Mouse (Mus musculus): ENCODE data around the gene Mapkapk2. TPM values are rescaled to one million over a fixed set of nuclear protein-coding genes. Genes with fewer than 3 reads are reported as not detected.

The Mapkapk2 gene
- polyA plus RNA-seq, 1 experiment from 2014 or later, result 25.7 TPM

DNA sequence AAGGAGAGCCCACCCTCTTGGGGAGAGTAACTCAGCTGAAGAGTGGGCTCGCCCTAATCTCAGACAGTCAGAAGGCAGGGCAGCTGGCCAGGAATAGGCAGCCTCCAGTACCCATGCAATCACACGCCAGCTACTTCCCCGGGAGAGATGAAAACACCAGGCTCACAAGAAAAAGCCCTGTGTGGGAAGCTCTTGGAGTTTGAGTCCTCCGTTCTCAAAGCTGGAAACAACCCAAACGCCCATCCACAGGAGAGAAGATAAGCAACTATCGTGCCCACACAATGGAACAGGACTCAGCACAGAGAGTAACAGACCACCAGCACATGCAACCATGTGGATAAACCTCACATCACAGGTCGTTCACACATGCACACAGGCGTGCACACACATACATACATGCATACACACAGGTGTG, 23.1 kb downstream of the Mapkapk2 start:
- H3K9me3 ChIP-seq (replicated peaks), result no peaks in the 10 kb centered on the region
- peak overlapping the region; percentile 8; the same call in 1 of the 2 replicates for H3K27ac ChIP-seq
- H3K9ac ChIP-seq, result no peak overlapping the region
- peak overlapping the region; percentile 38 for H3K4me2 ChIP-seq
- WGBS (ENCODE audit: insufficient replicate concordance), result 31% methylated on average over 8 of the region's 8 CpGs
- no peaks in the 10 kb centered on the region for H3K36me3 ChIP-seq
- no peak overlapping the region for H3K4me3 ChIP-seq
- no peaks in the 10 kb centered on the region for H3K27me3 ChIP-seq (replicated peaks)
- H3K4me1 ChIP-seq, result peaks cover 80% of the 10 kb centered on the region
- peak; percentile 38 for ATAC-seq

DNA sequence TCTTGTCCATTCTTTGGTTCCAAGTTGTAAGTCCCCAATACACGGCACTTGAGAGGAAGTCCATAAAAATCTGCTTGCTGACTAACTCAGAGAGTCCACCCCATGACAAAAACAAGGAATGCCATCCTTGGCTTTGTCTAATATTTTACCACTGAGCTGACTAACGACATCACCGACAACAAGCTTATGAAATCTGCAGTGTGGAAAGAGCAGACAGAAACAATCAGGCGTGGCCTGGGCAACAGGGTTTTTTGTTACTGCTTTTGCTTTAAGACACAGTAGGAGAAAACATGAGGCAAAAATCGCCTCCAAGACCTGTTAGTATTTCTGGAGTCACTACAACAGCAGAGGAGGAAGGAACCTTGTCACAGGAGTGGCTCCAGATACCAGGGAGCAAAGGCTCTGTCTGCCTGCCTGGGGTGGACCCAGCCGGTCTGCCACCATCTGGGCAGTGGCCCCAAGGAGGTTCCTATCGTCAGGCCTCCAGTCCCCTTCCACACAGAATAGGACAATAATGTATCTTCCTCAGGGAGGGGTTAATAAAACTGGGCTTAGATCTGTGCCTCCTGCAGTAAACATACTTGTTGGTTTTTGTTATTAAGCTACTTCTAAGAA, 25.1 kb downstream of the Mapkapk2 start:
- Histone ChIP-seq H3K4me1 (peaks cover 80% of the 10 kb centered on the region), H3K4me2 (no peak overlapping the region), H3K9ac (no peak overlapping the region), H3K27me3 (replicated peaks) (no peaks in the 10 kb centered on the region), H3K4me3 (no peak overlapping the region), H3K9me3 (replicated peaks) (no peaks in the 10 kb centered on the region), H3K36me3 (no peaks in the 10 kb centered on the region), H3K27ac (no peak overlapping the region)
- ATAC-seq, result no peak
- WGBS (ENCODE audit: insufficient replicate concordance), result 62% methylated on average over 7 of the region's 7 CpGs

DNA sequence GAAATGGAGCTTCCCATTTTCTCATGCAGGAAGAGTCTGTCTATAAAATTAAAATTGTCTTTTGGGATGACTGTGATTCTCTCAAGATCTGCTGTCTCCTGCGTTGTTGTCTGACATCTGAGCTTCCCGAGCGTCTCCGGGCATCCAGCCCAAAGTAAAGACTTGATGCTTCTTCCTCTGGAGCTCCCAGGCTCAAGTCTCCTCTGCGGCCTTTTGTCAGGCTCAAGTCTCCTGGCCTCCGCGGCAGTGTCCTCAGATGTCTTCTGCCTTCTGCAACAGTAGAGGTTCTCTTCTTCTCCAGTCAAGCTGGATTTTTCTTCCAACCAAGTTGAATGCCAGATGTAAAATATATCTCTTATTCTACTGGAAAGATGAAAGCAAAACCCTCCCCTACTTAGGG, 28.6 kb downstream of the Mapkapk2 start:
- Histone ChIP-seq H3K4me3 (no peak overlapping the region), H3K9ac (peak overlapping the region; percentile 3; the same call in 1 of the 2 replicates), H3K4me2 (peak overlapping the region; percentile 56), H3K27me3 (replicated peaks) (no peaks in the 10 kb centered on the region), H3K4me1 (peaks cover 66% of the 10 kb centered on the region), H3K27ac (no peak overlapping the region), H3K9me3 (replicated peaks) (no peaks in the 10 kb centered on the region), H3K36me3 (0 out of 2 replicates have a peak, but pooled peaks cover 4% of the 10 kb centered on the region)
- ATAC-seq, result no peak
- WGBS (ENCODE audit: insufficient replicate concordance), result 77% methylated on average over 7 of the region's 7 CpGs

DNA sequence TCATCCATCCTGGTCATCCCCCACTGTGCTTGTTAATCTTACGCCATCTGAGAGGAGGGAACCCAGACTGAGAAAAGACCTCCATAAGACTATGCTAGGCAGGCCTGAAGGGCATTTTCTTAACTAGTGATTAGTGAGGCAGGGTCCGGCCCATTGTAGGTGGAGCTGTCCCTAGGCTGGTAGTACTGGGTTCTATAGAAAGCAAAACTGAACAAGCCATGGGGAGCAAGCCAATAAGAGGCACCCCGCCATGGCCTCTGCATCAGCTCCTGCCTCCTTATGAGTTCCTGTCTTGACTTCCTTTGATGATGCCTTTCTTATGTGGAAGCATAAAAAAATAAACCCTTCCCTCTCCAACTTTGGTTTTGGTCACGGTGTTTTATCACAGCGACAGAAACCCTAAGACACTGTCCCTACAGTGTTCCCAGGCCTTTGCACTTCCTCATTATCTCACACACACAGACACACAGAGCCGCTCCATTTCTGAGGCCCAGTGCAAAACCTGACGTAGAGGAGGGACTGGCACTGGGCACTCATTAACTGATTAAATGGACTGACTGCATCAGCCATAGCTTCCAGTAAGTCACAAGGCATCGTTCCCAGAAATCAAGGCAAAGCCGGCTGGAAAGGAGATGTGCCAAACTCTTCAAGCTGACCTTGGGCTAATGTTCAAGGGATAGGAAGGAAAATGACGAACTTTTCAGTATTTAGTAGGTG, 29.5 kb downstream of the Mapkapk2 start:
- Histone ChIP-seq H3K4me2 (peak overlapping the region; percentile 56), H3K27ac (peak overlapping the region; percentile 77), H3K9ac (peak overlapping the region; percentile 3; the same call in 1 of the 2 replicates), H3K4me1 (peaks cover 66% of the 10 kb centered on the region), H3K27me3 (replicated peaks) (no peaks in the 10 kb centered on the region), H3K36me3 (0 out of 2 replicates have a peak, but pooled peaks cover 4% of the 10 kb centered on the region), H3K4me3 (peak overlapping the region; percentile 24), H3K9me3 (replicated peaks) (no peaks in the 10 kb centered on the region)
- peak; percentile 98 for ATAC-seq
- 29% methylated on average over 10 of the region's 10 CpGs for WGBS (ENCODE audit: insufficient replicate concordance)

DNA sequence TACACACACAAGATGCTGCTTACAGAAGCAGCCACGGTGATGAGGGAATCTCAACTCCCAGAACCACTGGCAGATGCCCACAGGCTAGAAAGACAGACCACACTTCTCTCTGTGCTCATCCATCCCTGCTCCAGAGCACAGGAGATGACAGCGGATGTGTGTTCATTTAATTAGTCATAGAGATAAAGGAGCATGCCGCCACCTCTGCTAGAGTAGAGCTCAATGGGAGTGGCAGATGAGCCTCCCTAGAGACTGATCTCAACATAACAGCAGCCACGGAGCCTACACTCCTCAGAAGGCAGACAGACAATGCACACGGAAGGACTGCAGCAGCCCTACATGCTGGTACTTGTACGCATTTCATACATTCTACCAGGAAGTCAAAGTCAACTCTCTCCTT, 33.4 kb downstream of the Mapkapk2 start:
- 35% methylated on average over 6 of the region's 6 CpGs for WGBS (ENCODE audit: insufficient replicate concordance)
- Histone ChIP-seq H3K36me3 (0 out of 2 replicates have a peak, but pooled peaks cover 4% of the 10 kb centered on the region), H3K27me3 (replicated peaks) (no peaks in the 10 kb centered on the region), H3K4me1 (peaks cover 84% of the 10 kb centered on the region), H3K9me3 (replicated peaks) (no peaks in the 10 kb centered on the region), H3K9ac (no peak overlapping the region), H3K27ac (peak overlapping the region; percentile 23; the same call in 1 of the 2 replicates), H3K4me2 (no peak overlapping the region), H3K4me3 (no peak overlapping the region)
- peak; percentile 44 for ATAC-seq

DNA sequence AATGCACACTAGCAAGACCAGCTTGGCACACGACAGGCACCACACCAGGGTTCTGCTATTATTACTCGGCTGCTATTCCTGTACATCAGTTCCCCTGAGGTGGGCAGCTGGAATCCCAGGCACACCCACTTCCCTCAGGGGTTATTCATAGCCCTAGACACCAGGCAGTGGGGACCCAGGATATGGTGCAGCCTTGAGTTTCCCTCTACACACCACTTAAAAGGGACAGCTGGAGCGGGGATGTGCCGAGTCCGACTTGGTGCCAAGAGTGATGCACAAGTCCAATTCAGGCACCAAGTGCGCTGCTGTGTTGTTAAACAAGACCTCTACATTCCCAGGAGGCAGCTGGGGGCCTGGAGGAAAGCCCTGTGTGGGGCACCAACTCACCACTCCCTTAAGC, 34.8 kb downstream of the Mapkapk2 start:
- WGBS (ENCODE audit: insufficient replicate concordance), result 72% methylated on average over 6 of the region's 6 CpGs
- H3K27me3 ChIP-seq (replicated peaks), result no peaks in the 10 kb centered on the region
- no peak overlapping the region for H3K9ac ChIP-seq
- no peak overlapping the region for H3K4me2 ChIP-seq
- H3K9me3 ChIP-seq (replicated peaks), result no peaks in the 10 kb centered on the region
- peaks cover 6% of the 10 kb centered on the region for H3K36me3 ChIP-seq
- H3K4me1 ChIP-seq, result peaks cover 80% of the 10 kb centered on the region
- no peak overlapping the region for H3K4me3 ChIP-seq
- H3K27ac ChIP-seq, result no peak overlapping the region
- no peak for ATAC-seq

DNA sequence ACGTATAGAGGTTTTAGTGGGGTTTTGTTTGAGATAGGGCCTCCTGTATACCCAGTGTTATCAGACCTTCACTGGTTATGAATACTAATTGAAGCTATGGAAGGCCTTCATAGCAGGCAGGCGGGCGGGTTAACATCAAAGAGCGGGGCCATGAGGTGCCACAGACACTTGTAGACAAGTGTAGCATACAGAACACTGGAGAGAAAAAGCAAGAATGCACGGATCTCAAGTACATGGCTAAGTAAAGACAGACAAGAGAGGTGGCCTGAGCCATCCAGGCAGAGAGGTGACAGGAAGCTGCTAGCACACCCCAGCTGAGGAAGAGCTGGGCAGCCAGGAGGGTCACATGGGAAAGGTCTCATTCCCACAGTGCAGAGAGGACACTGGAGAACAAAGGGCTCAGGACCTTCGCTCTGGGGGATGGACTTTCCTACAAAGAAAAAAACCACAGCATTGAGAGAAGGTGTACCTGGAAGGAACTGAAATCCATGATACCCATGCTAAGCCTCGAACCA, 35.8 kb downstream of the Mapkapk2 start:
- no peak overlapping the region for H3K9ac ChIP-seq
- no peak overlapping the region for H3K27ac ChIP-seq
- no peak overlapping the region for H3K4me3 ChIP-seq
- no peaks in the 10 kb centered on the region for H3K27me3 ChIP-seq (replicated peaks)
- H3K4me2 ChIP-seq, result no peak overlapping the region
- no peak for ATAC-seq
- 61% methylated on average over 7 of the region's 7 CpGs for WGBS (ENCODE audit: insufficient replicate concordance)
- H3K36me3 ChIP-seq, result peaks cover 14% of the 10 kb centered on the region
- H3K9me3 ChIP-seq (replicated peaks), result no peaks in the 10 kb centered on the region
- H3K4me1 ChIP-seq, result peaks cover 70% of the 10 kb centered on the region

DNA sequence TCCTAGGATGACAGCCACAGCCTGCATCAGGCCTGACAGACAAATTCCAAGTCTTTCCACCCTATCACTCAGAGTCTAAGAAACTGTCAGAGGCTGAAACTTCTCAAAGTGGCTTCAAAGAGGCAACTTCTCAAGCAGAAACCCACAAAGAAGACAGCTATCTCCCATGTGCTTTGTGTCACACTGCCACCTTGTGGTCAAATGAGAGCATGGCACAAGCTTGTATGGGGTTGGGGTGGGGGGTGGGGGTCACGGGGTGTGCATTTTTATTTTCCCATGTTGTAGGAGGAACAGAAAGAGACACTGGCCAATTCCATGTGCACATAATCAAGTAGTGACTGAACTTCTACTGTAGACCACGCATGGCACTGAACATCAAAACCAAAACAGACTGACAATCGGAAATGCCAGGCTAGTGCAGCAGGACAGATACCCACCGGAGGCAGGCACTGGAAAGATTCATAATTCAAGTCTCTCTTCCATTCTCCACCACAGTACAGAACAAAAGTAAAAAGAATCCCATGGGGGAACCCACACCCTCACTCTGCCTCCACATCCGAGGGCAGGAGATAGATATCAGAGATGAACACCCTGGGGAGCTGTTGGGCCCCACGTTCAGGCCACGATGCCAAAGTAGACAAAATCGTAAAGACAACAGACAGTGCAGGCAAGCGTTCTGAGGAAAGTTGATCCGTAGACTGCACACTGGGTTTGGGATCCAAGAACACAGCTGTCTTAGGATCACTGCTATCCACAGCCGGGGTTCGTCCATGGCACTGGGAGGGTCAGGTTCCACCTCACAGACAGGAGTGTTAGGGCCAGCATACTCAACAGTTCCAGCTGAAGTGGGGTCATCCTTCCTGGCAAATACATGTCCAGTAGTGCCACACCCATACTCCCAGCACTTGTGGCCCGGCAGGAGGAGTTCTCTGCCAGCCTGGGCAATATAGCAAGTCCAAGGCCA, 37.1 kb downstream of the Mapkapk2 start:
- ATAC-seq, result peak; percentile 73
- 41% methylated on average over 13 of the region's 13 CpGs for WGBS (ENCODE audit: insufficient replicate concordance)
- H3K27ac ChIP-seq, result peak overlapping the region; percentile 37
- peak overlapping the region; percentile 26 for H3K4me3 ChIP-seq
- peaks cover 68% of the 10 kb centered on the region for H3K4me1 ChIP-seq
- peaks cover 25% of the 10 kb centered on the region for H3K36me3 ChIP-seq
- peak overlapping the region; percentile 64 for H3K4me2 ChIP-seq
- no peaks in the 10 kb centered on the region for H3K9me3 ChIP-seq (replicated peaks)
- peak overlapping the region; percentile 23; the same call in 1 of the 2 replicates for H3K9ac ChIP-seq
- H3K27me3 ChIP-seq (replicated peaks), result no peaks in the 10 kb centered on the region

DNA sequence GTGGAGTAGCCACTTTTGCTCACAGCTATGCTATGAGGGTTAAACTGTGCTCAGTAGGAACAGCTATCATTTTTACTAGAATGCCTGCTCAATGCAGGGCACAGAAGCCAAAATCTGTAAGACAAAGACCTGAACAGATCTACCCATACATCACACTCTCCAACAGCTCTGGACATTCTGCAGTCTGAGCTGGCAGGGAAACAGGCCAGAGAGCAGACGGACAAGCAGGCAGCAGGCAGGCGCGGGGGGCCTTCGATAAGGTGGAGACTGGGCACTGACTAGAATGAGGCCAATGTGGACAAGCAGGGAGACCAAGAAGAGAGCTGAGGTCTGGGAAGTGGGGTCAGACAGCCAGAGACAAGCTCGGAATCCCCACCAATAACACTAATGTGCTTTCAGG, 37.8 kb downstream of the Mapkapk2 start:
- ATAC-seq, result no peak
- Histone ChIP-seq H3K9me3 (replicated peaks) (no peaks in the 10 kb centered on the region), H3K27me3 (replicated peaks) (no peaks in the 10 kb centered on the region), H3K36me3 (peaks cover 33% of the 10 kb centered on the region), H3K4me2 (no peak overlapping the region; the same call in 1 of the 2 replicates), H3K4me1 (peaks cover 65% of the 10 kb centered on the region), H3K4me3 (no peak overlapping the region), H3K27ac (no peak overlapping the region), H3K9ac (no peak overlapping the region)
- 82% methylated on average over 5 of the region's 5 CpGs for WGBS (ENCODE audit: insufficient replicate concordance)

DNA sequence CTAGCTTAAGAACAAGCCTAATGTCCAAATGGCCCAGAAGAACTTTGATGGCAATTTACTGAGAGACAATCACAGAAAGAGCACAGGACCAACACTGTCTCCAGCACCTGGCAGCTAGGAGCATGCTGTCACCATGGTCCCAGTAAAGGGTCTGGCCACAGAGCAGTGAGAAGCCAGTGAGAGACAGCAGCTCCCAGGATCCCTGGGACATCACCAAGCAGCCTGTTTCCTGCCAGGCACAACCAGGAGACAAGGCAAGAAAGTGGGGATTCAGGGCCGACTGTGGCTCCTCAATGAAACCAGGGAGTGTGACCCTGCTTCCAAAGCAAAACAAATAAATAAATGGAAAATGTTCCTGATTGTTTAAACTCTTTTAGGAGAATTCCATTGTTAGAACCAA, 38.2 kb downstream of the Mapkapk2 start:
- H3K4me2 ChIP-seq, result no peak overlapping the region
- ATAC-seq, result no peak
- no peaks in the 10 kb centered on the region for H3K27me3 ChIP-seq (replicated peaks)
- H3K9me3 ChIP-seq (replicated peaks), result no peaks in the 10 kb centered on the region
- 55% methylated on average over 1 of the region's 1 CpGs for WGBS (ENCODE audit: insufficient replicate concordance)
- no peak overlapping the region for H3K9ac ChIP-seq
- no peak overlapping the region for H3K27ac ChIP-seq
- peaks cover 61% of the 10 kb centered on the region for H3K4me1 ChIP-seq
- peaks cover 37% of the 10 kb centered on the region for H3K36me3 ChIP-seq
- no peak overlapping the region for H3K4me3 ChIP-seq

DNA sequence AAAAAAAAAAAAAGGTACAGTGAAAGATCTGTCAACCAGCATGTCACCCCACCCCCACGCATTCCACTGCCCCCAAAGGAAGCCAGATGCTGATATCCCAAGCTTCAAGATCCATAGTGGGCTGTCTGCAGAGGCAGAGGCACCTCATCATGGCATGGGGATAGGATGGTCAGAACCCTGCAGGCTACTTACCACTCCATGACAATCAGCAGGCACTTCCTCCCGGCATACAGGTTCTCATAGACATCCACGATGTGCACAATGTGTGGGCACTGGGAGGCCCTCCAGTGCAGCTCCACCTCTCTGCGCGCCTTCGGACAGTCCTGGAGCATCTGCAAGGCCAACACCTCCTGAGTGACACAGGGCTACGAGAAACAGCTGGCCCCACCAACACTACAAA, 39.2 kb downstream of the Mapkapk2 start:
- 72% methylated on average over 7 of the region's 7 CpGs for WGBS (ENCODE audit: insufficient replicate concordance)
- Histone ChIP-seq H3K27ac (no peak overlapping the region), H3K4me3 (no peak overlapping the region), H3K4me1 (peaks cover 54% of the 10 kb centered on the region), H3K9me3 (replicated peaks) (no peaks in the 10 kb centered on the region), H3K27me3 (replicated peaks) (no peaks in the 10 kb centered on the region), H3K9ac (no peak overlapping the region), H3K4me2 (no peak overlapping the region), H3K36me3 (peaks cover 46% of the 10 kb centered on the region)
- ATAC-seq, result no peak

Data from liver, embryonic 12.5 days (tissue).